Mouse (Mus musculus) hindbrain, embryonic 13.5 days (tissue): Measurements from ENCODE around the gene Reln. TPM values are rescaled to one million over a fixed set of nuclear protein-coding genes. Genes with fewer than 3 reads are reported as not detected.

Experiments
- ATAC-seq: fragments of 200-750 bp; cut with Nextera tagmentation; 2 replicates; pipeline ENCODE4 v1.8.0; 2017; ENCODE audit warnings: moderate TSS enrichment; ENCODE audit not compliant: low FRiP score
- H3K27ac ChIP-seq: fragments of 300-500 bp; sonication (generic); 2 replicates; pipeline ENCODE4 v1.5.1; 2015; ENCODE audit warnings: inconsistent platforms, mild to moderate bottlenecking, moderate library complexity
- H3K27me3 ChIP-seq: fragments of 300-500 bp; sonication (generic); 2 replicates; pipeline ENCODE4 v1.6.1; 2015; ENCODE audit warnings: mild to moderate bottlenecking, inconsistent platforms
- H3K36me3 ChIP-seq: fragments of 300-500 bp; sonication (generic); 2 replicates; pipeline ENCODE4 v1.6.1; 2015; ENCODE audit warnings: mild to moderate bottlenecking, inconsistent platforms
- H3K4me1 ChIP-seq: fragments of 300-500 bp; sonication (generic); replicated peaks from 2 replicates; pipeline ENCODE4 v1.6.1; 2015; ENCODE audit warnings: inconsistent platforms
- H3K4me2 ChIP-seq: fragments of 300-500 bp; sonication (generic); 2 replicates; pipeline ENCODE4 v1.6.1; 2015; ENCODE audit warnings: inconsistent platforms, mild to moderate bottlenecking, moderate library complexity
- H3K4me3 ChIP-seq: fragments of 300-500 bp; sonication (generic); 2 replicates; pipeline ENCODE4 v1.5.1; 2015; ENCODE audit warnings: mild to moderate bottlenecking, inconsistent platforms
- H3K9ac ChIP-seq: fragments of 300-500 bp; sonication (generic); 2 replicates; pipeline ENCODE4 v1.6.1; 2015; ENCODE audit warnings: mild to moderate bottlenecking, inconsistent platforms
- H3K9me3 ChIP-seq: fragments of 300-500 bp; sonication (generic); 2 replicates; pipeline ENCODE4 v1.6.1; 2016; ENCODE audit warnings: inconsistent platforms
- whole genome bisulfite sequencing: fragments of 180-500 bp; shearing (Covaris S2); methylation state at CpG from one replicate; pipeline ENCODE4 v1.1.7; 2015; 5-methylcytosine and 5-hydroxymethylcytosine counted together
- polyA plus RNA-seq: library from polyadenylated mRNA; unstranded; fragments of >200 nt; fragmentation: Nextera tagmentation; extraction: Ambion mirVana; gene quantifications from 2 replicates; pipeline ENCODE4 v1.2.1, GENCODE M21; 2015

Reln gene
- polyA plus RNA-seq, 1 experiment from 2014 or later = 25.9 TPM

- H3K27ac ChIP-seq = no peak overlapping the region
- no peaks in the 10 kb centered on the region for H3K9me3 ChIP-seq
- H3K4me2 ChIP-seq = no peak overlapping the region
- no peak for ATAC-seq
- H3K9ac ChIP-seq = no peak overlapping the region
- H3K27me3 ChIP-seq = no peaks in the 10 kb centered on the region
- H3K36me3 ChIP-seq = peaks cover 9% of the 10 kb centered on the region; the same call in 1 of the 2 replicates
- no peak overlapping the region for H3K4me3 ChIP-seq
- WGBS = 77% methylated on average over 6 of the region's 6 CpGs
- peaks cover 8% of the 10 kb centered on the region for H3K4me1 ChIP-seq
Measured at GRCm38 (mm10) chr5:21898875-21899274, 445.6 kb downstream of the Reln start.

GRCm38 (mm10) chr5:21896586-21896985, 447.9 kb downstream of the Reln start:
- no peak for ATAC-seq
- 74% methylated on average over 14 of the region's 14 CpGs for WGBS
- no peak overlapping the region for H3K4me2 ChIP-seq
- no peak overlapping the region for H3K9ac ChIP-seq
- no peak overlapping the region for H3K4me3 ChIP-seq
- no peaks in the 10 kb centered on the region for H3K9me3 ChIP-seq
- no peaks in the 10 kb centered on the region for H3K27me3 ChIP-seq
- no peak overlapping the region for H3K27ac ChIP-seq
- H3K4me1 ChIP-seq = peaks cover 8% of the 10 kb centered on the region
- H3K36me3 ChIP-seq = peaks cover 9% of the 10 kb centered on the region; the same call in 1 of the 2 replicates

GRCm38 (mm10) chr5:21894168-21894567, 450.3 kb downstream of the Reln start:
- peaks cover 4% of the 10 kb centered on the region for H3K4me1 ChIP-seq
- no peaks in the 10 kb centered on the region for H3K27me3 ChIP-seq
- H3K9ac ChIP-seq = no peak overlapping the region
- WGBS = 89% methylated on average over 3 of the region's 3 CpGs
- H3K4me3 ChIP-seq = no peak overlapping the region
- no peak overlapping the region for H3K27ac ChIP-seq
- no peak for ATAC-seq
- no peak overlapping the region for H3K4me2 ChIP-seq
- peaks cover 9% of the 10 kb centered on the region; the same call in 1 of the 2 replicates for H3K36me3 ChIP-seq
- H3K9me3 ChIP-seq = no peaks in the 10 kb centered on the region

- no peak overlapping the region for H3K4me3 ChIP-seq
- WGBS = 65% methylated on average over 8 of the region's 8 CpGs
Measured at GRCm38 (mm10) chr5:21866750-21867149, 477.8 kb downstream of the Reln start.

GRCm38 (mm10) chr5:21866311-21866712, 478.2 kb downstream of the Reln start:
- peak overlapping the region; percentile 62 for H3K4me2 ChIP-seq
- ATAC-seq = peak; percentile 77
- H3K36me3 ChIP-seq = no peaks in the 10 kb centered on the region
- no peak overlapping the region for H3K27ac ChIP-seq
- H3K9me3 ChIP-seq = no peaks in the 10 kb centered on the region
- no peak overlapping the region for H3K9ac ChIP-seq
- H3K27me3 ChIP-seq = peaks cover 10% of the 10 kb centered on the region; the same call in 1 of the 2 replicates
- H3K4me1 ChIP-seq = peaks cover 11% of the 10 kb centered on the region
- 7% methylated on average over 6 of the region's 6 CpGs for WGBS
- peak overlapping the region; percentile 27 for H3K4me3 ChIP-seq

More at GRCm38 (mm10) chr5:21866750-21867149, 477.8 kb downstream of the Reln start:
- ATAC-seq = no peak
- H3K9me3 ChIP-seq = no peaks in the 10 kb centered on the region
- peaks cover 10% of the 10 kb centered on the region; the same call in 1 of the 2 replicates for H3K27me3 ChIP-seq
- no peak overlapping the region; the same call in 1 of the 2 replicates for H3K4me2 ChIP-seq
- H3K4me1 ChIP-seq = peaks cover 11% of the 10 kb centered on the region
- H3K9ac ChIP-seq = no peak overlapping the region
- no peak overlapping the region for H3K27ac ChIP-seq
- no peaks in the 10 kb centered on the region for H3K36me3 ChIP-seq

- 3% methylated on average over 29 of the region's 29 CpGs for WGBS
- H3K9me3 ChIP-seq = no peaks in the 10 kb centered on the region
- peaks cover 10% of the 10 kb centered on the region; the same call in 1 of the 2 replicates for H3K27me3 ChIP-seq
- ATAC-seq = peak; percentile 59; the same call in 1 of the 2 replicates
- peak within 1 kb of the TSS; percentile 62 for H3K4me2 ChIP-seq
- H3K4me1 ChIP-seq = peaks cover 11% of the 10 kb centered on the region
- peak within 1 kb of the TSS; percentile 35 for H3K9ac ChIP-seq
- no peaks in the 10 kb centered on the region for H3K36me3 ChIP-seq
- H3K4me3 ChIP-seq = peak within 1 kb of the TSS; percentile 33
- H3K27ac ChIP-seq = no peak within 1 kb of the TSS
Measured at GRCm38 (mm10) chr5:21865346-21866107, 479.0 kb downstream of the Reln start, which contains the start of gene Slc26a5. Slc26a5 (minus strand) TSS chr5:21865604.

- H3K9ac ChIP-seq = no peak overlapping the region
- H3K27ac ChIP-seq = no peak overlapping the region
- H3K36me3 ChIP-seq = no peaks in the 10 kb centered on the region
- WGBS = 90% methylated on average over 7 of the region's 7 CpGs
- no peak overlapping the region for H3K4me2 ChIP-seq
- H3K4me3 ChIP-seq = no peak overlapping the region
- no peaks in the 10 kb centered on the region for H3K27me3 ChIP-seq
- H3K9me3 ChIP-seq = no peaks in the 10 kb centered on the region
- ATAC-seq = no peak
- no peaks in the 10 kb centered on the region for H3K4me1 ChIP-seq
Measured at GRCm38 (mm10) chr5:21858653-21859052, 485.8 kb downstream of the Reln start.

GRCm38 (mm10) chr5:21851679-21852340, 492.7 kb downstream of the Reln start:
- 60% methylated on average over 10 of the region's 10 CpGs for WGBS
- H3K9ac ChIP-seq = no peak overlapping the region
- ATAC-seq = peak; percentile 66; the same call in 1 of the 2 replicates

GRCm38 (mm10) chr5:21847438-21847837, 497.1 kb downstream of the Reln start:
- H3K4me2 ChIP-seq = no peak overlapping the region
- H3K27me3 ChIP-seq = no peaks in the 10 kb centered on the region
- H3K9ac ChIP-seq = no peak overlapping the region
- H3K36me3 ChIP-seq = no peaks in the 10 kb centered on the region
- 90% methylated on average over 6 of the region's 6 CpGs for WGBS
- H3K4me3 ChIP-seq = no peak overlapping the region
- H3K9me3 ChIP-seq = no peaks in the 10 kb centered on the region
- no peaks in the 10 kb centered on the region for H3K4me1 ChIP-seq
- ATAC-seq = no peak
- no peak overlapping the region for H3K27ac ChIP-seq

More at GRCm38 (mm10) chr5:21851679-21852340, 492.7 kb downstream of the Reln start:
- Histone ChIP-seq H3K27ac (no peak overlapping the region), H3K4me2 (no peak overlapping the region), H3K4me1 (no peaks in the 10 kb centered on the region), H3K27me3 (no peaks in the 10 kb centered on the region), H3K36me3 (no peaks in the 10 kb centered on the region), H3K4me3 (no peak overlapping the region), H3K9me3 (no peaks in the 10 kb centered on the region)

- WGBS = 85% methylated on average over 20 of the region's 20 CpGs
- H3K4me3 ChIP-seq = no peak overlapping the region
- H3K27ac ChIP-seq = no peak overlapping the region
- no peak for ATAC-seq
- H3K9me3 ChIP-seq = no peaks in the 10 kb centered on the region
- no peak overlapping the region for H3K9ac ChIP-seq
- no peaks in the 10 kb centered on the region for H3K4me1 ChIP-seq
- H3K36me3 ChIP-seq = no peaks in the 10 kb centered on the region
- no peaks in the 10 kb centered on the region for H3K27me3 ChIP-seq
- no peak overlapping the region for H3K4me2 ChIP-seq
Measured at GRCm38 (mm10) chr5:21846616-21847290, 497.7 kb downstream of the Reln start.

- Histone ChIP-seq H3K4me2 (no peak overlapping the region), H3K27ac (no peak overlapping the region), H3K4me1 (no peaks in the 10 kb centered on the region), H3K27me3 (no peaks in the 10 kb centered on the region), H3K36me3 (no peaks in the 10 kb centered on the region), H3K9me3 (no peaks in the 10 kb centered on the region), H3K9ac (no peak overlapping the region), H3K4me3 (no peak overlapping the region)
- 79% methylated on average over 4 of the region's 4 CpGs for WGBS
- no peak for ATAC-seq
Measured at GRCm38 (mm10) chr5:21844676-21845075, 499.8 kb downstream of the Reln start.
